Mouse (Mus musculus) megakaryocyte, adult 5-6 weeks (primary cell): ENCODE data around the gene Pcolce2. TPM values are rescaled to one million over a fixed set of nuclear protein-coding genes. Genes with fewer than 3 reads are reported as not detected.

Source experiments
- ATAC-seq: 2 replicates; pipeline ENCODE4 v1.8.0; 2016; ENCODE audit warnings: mild to moderate bottlenecking, inconsistent platforms; ENCODE audit not compliant: poor library complexity, severe bottlenecking
- total RNA-seq, 2 experiments: library from RNA; stranded (forward) in 1 of 2; stranded (reverse) in 1 of 2; fragments of 153-499, 151-499 nt in 1 of 2; fragments of 221-1000, 200-1000 nt in 1 of 2; gene quantifications; 2 replicates each; pipeline versions ENCODE4 v1.2.3 to v1.2.4; 2015 to 2017

Pcolce2 gene
- total RNA-seq, 2 experiments from 2014 or later = not detected

DNA sequence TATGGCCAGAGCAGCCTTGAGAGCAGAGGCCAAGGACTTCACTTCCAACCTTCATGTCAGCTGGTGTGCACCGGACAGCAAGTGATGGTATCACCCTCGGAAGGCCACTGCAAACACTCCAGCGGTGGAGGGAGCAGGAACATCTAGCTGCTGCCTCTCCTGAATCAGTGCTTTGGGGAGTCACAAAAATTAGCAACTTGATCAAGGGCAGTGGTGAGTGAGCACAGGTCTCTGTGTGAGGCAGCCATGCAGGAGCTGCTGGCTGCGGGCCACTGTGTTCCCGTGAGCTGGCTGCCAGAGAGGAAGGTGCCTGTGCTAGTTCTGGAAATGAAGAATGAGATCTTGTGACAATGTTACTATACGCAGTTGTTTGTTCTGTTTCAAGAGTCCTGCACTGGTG, 16.0 kb downstream of the Pcolce2 start:
- ATAC-seq = no peak

- ATAC-seq = no peak
Observed at GRCm38 (mm10) chr9:95654356-95654755, 17.0 kb downstream of the Pcolce2 start.

- ATAC-seq = no peak
Observed at GRCm38 (mm10) chr9:95657941-95658340, 20.5 kb downstream of the Pcolce2 start.

- no peak for ATAC-seq
Observed at GRCm38 (mm10) chr9:95664290-95664989, 27.0 kb downstream of the Pcolce2 start.

- ATAC-seq = no peak
Observed at GRCm38 (mm10) chr9:95665835-95666234, 28.4 kb downstream of the Pcolce2 start.

GRCm38 (mm10) chr9:95667836-95668235, 30.4 kb downstream of the Pcolce2 start:
- ATAC-seq = no peak

- ATAC-seq = no peak
Observed at GRCm38 (mm10) chr9:95668306-95668705, 30.9 kb downstream of the Pcolce2 start.

DNA sequence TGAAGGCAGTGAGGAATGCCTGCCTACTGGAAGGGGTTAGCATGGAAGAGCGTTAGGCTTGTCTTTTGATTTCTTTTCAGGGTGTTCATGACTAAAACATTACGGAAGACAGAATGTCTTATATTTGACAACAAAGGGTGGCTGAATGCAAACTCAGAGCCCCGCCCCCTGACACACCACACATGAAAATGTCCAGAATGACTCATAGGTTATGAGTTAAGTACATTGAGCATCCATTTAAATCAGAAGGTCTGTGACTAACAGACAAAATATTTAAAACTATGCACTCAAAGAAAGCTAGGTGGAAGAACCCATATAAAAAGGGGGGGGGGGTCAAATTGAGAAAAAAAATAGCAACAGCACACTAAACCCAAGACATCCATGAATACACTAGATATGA, 34.9 kb downstream of the Pcolce2 start:
- ATAC-seq = no peak

DNA sequence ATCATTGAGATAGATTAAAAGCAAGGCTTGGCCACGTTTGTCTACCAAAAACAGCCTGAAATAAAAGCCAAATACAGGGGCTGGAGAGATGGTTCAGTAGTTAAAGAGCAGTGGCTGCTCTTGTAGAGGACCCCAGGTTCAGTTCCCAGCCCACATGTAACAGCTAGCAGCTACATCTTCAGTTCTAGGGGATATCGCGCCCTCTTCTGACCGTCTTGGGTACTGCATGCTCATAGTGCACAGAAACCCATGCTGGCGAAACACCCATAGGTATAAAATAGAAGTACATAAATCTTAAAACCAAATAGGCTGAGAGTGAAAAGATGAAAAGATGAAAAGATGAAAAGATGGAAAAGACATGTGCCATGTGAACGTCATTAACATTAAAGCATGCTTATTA, 35.4 kb downstream of the Pcolce2 start:
- ATAC-seq = no peak

GRCm38 (mm10) chr9:95675064-95675699, 37.8 kb downstream of the Pcolce2 start:
- ATAC-seq = no peak

DNA sequence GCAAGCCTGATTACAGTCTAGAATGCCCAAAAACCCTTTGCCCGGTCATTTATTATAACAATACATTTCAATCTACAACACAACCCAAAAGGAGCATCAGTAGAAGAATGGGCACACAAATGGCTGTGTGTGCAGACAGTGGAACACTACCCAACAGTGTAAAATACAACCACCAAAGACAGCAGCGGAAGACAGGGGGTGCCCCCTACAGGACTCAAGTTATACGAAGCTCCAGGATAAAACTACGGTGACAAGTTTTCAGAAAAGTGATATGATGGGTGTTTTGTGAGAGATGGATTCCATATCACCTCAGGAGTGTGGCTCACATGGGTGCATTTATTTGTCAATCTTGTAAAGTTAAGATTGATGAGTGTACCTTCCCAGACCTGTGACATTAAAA, 38.6 kb downstream of the Pcolce2 start:
- ATAC-seq = no peak

GRCm38 (mm10) chr9:95679966-95680365, 42.6 kb downstream of the Pcolce2 start:
- no peak for ATAC-seq

DNA sequence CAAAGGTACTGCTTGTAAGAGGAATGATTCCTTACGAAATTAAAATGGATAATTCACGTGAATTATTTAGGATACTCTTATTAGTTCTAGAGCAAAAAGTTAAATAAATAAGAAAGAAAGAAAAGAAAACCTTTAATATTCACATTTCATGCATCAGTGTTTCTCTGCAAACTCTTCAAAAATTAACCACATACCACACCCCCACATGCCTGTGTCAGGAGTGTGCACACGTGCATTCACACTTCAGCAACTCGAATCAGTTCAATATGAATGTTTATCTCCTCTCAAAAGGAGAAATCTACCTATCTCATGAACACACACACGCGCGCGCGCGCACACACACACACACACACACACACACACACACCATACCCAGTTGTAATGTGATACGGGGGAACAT, 43.3 kb downstream of the Pcolce2 start:
- ATAC-seq = no peak

DNA sequence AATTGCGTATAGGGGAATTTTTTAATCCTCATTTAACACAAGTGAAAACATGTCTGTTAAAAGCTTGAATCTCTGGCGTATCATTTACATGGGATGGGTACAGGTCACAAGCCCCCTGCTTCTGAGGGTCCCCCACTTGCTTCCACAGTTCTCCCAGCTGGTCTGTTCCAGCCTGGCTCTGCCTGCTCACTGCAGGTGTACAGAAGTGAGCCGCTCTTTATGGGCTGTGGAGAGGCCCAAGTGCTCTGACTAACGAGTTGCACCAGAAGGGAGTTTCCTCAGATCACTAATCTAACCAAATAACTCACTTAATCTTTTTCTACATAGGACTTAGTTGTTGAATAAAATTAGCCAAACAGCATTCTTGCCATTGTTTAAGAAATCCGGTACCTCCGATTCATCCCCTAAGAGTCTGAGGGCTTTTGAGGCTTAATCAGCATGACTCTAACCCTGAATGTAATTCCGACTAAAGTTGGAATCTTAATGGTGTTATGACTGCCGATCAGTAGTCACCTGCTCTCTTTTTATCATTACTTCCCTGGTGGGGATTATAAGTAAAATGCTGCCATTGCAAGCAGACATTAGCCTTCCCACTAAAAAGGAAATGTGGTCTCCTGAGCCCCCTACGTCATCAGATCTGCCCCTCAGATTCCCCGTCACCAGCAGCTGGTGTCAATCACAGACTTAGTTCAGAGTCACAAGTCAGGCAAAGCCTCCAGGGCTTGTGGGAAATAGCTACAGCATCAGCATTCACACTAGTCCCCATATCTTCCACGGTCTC, 48.4 kb downstream of the Pcolce2 start:
- no peak for ATAC-seq

- peak; percentile 57; the same call in 1 of the 2 replicates for ATAC-seq
Observed at GRCm38 (mm10) chr9:95688064-95688463, 50.7 kb downstream of the Pcolce2 start.

GRCm38 (mm10) chr9:95692823-95693222, 55.4 kb downstream of the Pcolce2 start:
- ATAC-seq = no peak

DNA sequence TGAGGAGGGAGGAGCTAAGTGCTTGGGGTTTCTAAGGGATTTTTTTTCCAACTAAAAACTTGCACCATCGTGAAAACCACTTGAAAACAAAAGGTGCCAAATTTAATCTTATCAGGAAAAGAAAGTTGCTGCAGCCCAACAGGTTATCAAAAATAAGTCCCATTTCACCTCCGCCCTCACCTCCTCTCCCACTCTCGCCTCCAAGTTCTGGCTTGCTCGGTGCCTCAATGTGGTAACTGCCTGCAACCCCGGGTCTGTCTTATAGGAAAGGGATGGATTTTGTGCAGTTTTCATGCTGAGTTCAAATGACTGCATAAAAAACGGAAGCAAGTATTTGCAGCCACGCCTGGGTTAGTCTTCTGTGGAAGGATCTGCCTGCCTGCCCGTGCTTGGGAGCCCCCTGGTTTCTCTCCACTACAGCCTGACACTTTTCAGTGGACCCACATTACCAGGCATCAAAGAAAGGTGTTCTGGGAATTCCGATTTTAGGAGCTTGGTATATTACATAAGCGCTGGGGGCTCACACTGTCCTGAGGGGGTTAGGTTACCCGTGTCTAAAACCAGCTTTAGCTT, 56.2 kb downstream of the Pcolce2 start:
- ATAC-seq = no peak

- no peak for ATAC-seq
Observed at GRCm38 (mm10) chr9:95694526-95694925, 57.1 kb downstream of the Pcolce2 start.

- ATAC-seq = no peak
Observed at GRCm38 (mm10) chr9:95695023-95695422, 57.6 kb downstream of the Pcolce2 start.

GRCm38 (mm10) chr9:95696581-95696980, 59.2 kb downstream of the Pcolce2 start:
- no peak for ATAC-seq

- no peak for ATAC-seq
Observed at GRCm38 (mm10) chr9:95697808-95698207, 60.4 kb downstream of the Pcolce2 start.
